ENCODE assay signal across 10 mouse cellular contexts in genomic region chr11:85926287-85926764, GRCm38 (mm10). TPM values are rescaled to one million over a fixed set of nuclear protein-coding genes. Genes with fewer than 3 reads are reported as not detected.
A peak's percentile ranks its signal among the peaks of the same experiment; 100 is the strongest.
DNase-seq lines count a peak whose midpoint lies in the region; ATAC-seq and TF ChIP-seq lines count a peak whose summit lies in the region.
"Had no signal": no experiment of that assay in that cellular context is flagged by ENCODE, and none has a peak within 500 bp of the region (broad histone marks: within the 10 kb centered on the region; RNA-seq: fewer than 3 reads in every experiment).

No protein-coding gene starts in this region.

- H3K4me1 ChIP-seq in heart, embryonic 13.5 days, result peaks cover 14% of the 10 kb centered on the region
- no peaks in the 10 kb centered on the region for H3K4me1 ChIP-seq in ES-Bruce4 (ENCODE audit: control insufficient read depth, insufficient read depth, low read length)
- H3K4me1 ChIP-seq in forebrain, postnatal 0 days (ENCODE audit: insufficient read depth), result 0 out of 2 replicates have a peak, but pooled peaks cover 4% of the 10 kb centered on the region
- peaks cover 15% of the 10 kb centered on the region for H3K4me1 ChIP-seq in midbrain, embryonic 12.5 days

- H3K4me3 ChIP-seq in heart, embryonic 13.5 days, result peak overlapping the region; percentile 26
- 0 out of 2 replicates have a peak overlapping the region, but pooled peaks have one; percentile 20 for H3K4me3 ChIP-seq in ES-Bruce4 (ENCODE audit: low read depth, low read length)
- peak overlapping the region; percentile 16; the same call in 1 of the 2 replicates for H3K4me3 ChIP-seq in forebrain, postnatal 0 days (ENCODE audit: low read depth, low read length)
- H3K4me3 ChIP-seq in midbrain, embryonic 12.5 days, result peak overlapping the region; percentile 22

- no peak for ATAC-seq in heart, embryonic 13.5 days (ENCODE audit: extremely low read depth, insufficient number of reproducible peaks, low FRiP score, low TSS enrichment)
- ATAC-seq in forebrain, postnatal 0 days, result no peak
- no peak for ATAC-seq in midbrain, embryonic 12.5 days (ENCODE audit: low FRiP score, low read depth)

- H3K9me3 ChIP-seq in heart, embryonic 13.5 days, result no peaks in the 10 kb centered on the region
- no peaks in the 10 kb centered on the region for H3K9me3 ChIP-seq in ES-Bruce4 (replicated peaks; ENCODE audit: control insufficient read depth, insufficient read depth, low read length, poor library complexity, severe bottlenecking)
- no peaks in the 10 kb centered on the region for H3K9me3 ChIP-seq in forebrain, postnatal 0 days (ENCODE audit: low read length)
- no peaks in the 10 kb centered on the region for H3K9me3 ChIP-seq in midbrain, embryonic 12.5 days

- no peak overlapping the region for H3K27ac ChIP-seq in heart, embryonic 13.5 days (replicated peaks)
- no peak overlapping the region for H3K27ac ChIP-seq in ES-Bruce4 (ENCODE audit: insufficient read depth, low read length)
- H3K27ac ChIP-seq in forebrain, postnatal 0 days (ENCODE audit: low read depth, low read length), result no peak overlapping the region
- H3K27ac ChIP-seq in midbrain, embryonic 12.5 days (replicated peaks), result no peak overlapping the region

- TF ChIP-seq POLR2A in ES-Bruce4 (IDR thresholded peaks at IDR 0.05; ENCODE audit: insufficient read depth, low read length), result no peak

- peak overlapping the region; percentile 55 for H3K4me2 ChIP-seq in heart, embryonic 13.5 days
- H3K4me2 ChIP-seq in forebrain, postnatal 0 days (ENCODE audit: low read depth), result peak overlapping the region; percentile 23; the same call in 1 of the 2 replicates
- H3K4me2 ChIP-seq in midbrain, embryonic 12.5 days (replicated peaks), result peak overlapping the region; percentile 34

- 11% methylated on average over 16 of the region's 16 CpGs for WGBS in heart, embryonic 13.5 days
- 5% methylated on average over 16 of the region's 16 CpGs for WGBS in forebrain, postnatal 0 days
- 4% methylated on average over 16 of the region's 16 CpGs for WGBS in midbrain, embryonic 12.5 days

- no peak for TF ChIP-seq EP300 in ES-Bruce4 (IDR thresholded peaks at IDR 0.05; ENCODE audit: insufficient read depth, low read depth, low read length)

- intact Hi-C loops in left cerebral cortex, postnatal 10 days (cut with DNase I), result loop anchor here (5.0 kb wide), 1 partner anchor 39 kb away; the partner anchor contains the start of gene Tbx4

- H3K9ac ChIP-seq in heart, embryonic 13.5 days, result no peak overlapping the region
- no peak overlapping the region for H3K9ac ChIP-seq in ES-Bruce4 (ENCODE audit: low read depth, poor library complexity, severe bottlenecking)
- H3K9ac ChIP-seq in forebrain, postnatal 0 days, result no peak overlapping the region
- no peak overlapping the region for H3K9ac ChIP-seq in midbrain, embryonic 12.5 days (replicated peaks)

- peaks cover 82% of the 10 kb centered on the region for H3K27me3 ChIP-seq in heart, embryonic 13.5 days (replicated peaks)
- H3K27me3 ChIP-seq in ES-Bruce4 (ENCODE audit: control insufficient read depth, insufficient read depth, low read length, poor library complexity, severe bottlenecking), result no peaks in the 10 kb centered on the region
- peaks cover 30% of the 10 kb centered on the region for H3K27me3 ChIP-seq in forebrain, postnatal 0 days (ENCODE audit: insufficient read depth, low read length)
- H3K27me3 ChIP-seq in midbrain, embryonic 12.5 days, result peaks cover 68% of the 10 kb centered on the region

- no peak for DNase-seq in heart, adult 9 months (ENCODE audit: low spot score in 2 of 2)
- peak; percentile 20 for DNase-seq in forebrain, postnatal 0 days
- DNase-seq in left cerebral cortex, postnatal 10 days (ENCODE audit: extremely low spot score in 1 of 2, low spot score in 2 of 2), result no peak
- DNase-seq in cerebellum, adult 9-11 months, result no peak
- no peak for DNase-seq in urinary bladder, adult 2 months (ENCODE audit: low spot score)

- TF ChIP-seq CTCF in ES-Bruce4 (IDR thresholded peaks at IDR 0.05; ENCODE audit: low read depth, low read length), result no peak
- TF ChIP-seq CTCF in forebrain, postnatal 0 days (IDR thresholded peaks at IDR 0.05; ENCODE audit: low read depth), result no peak

- H3K36me3 ChIP-seq in heart, embryonic 13.5 days, result no peaks in the 10 kb centered on the region
- no peaks in the 10 kb centered on the region for H3K36me3 ChIP-seq in ES-Bruce4 (ENCODE audit: control insufficient read depth, insufficient read depth, low read length, poor library complexity, severe bottlenecking)
- no peaks in the 10 kb centered on the region for H3K36me3 ChIP-seq in forebrain, postnatal 0 days (ENCODE audit: insufficient read depth)
- H3K36me3 ChIP-seq in midbrain, embryonic 12.5 days, result no peaks in the 10 kb centered on the region

RNA-seq across cellular contexts. Expression of gene Tbx4, which starts 40.1 kb away (rescaled TPM):
- polyA plus RNA-seq in heart, embryonic 13.5 days (2015; fragmentation: Nextera tagmentation; extraction: Ambion mirVana), result 2.5 and 3.2 TPM in 2 replicates
- polyA plus RNA-seq in ES-Bruce4 (2011; ENCODE audit: insufficient read depth, insufficient read length, low read depth, missing spikeins), result 0.62 and 0.69 TPM in 2 replicates
- total RNA-seq in forebrain, postnatal 0 days (2014; rRNA removed), result 0.15 and 0.33 TPM in 2 replicates
- 0.19 TPM in 2 replicates for polyA plus RNA-seq in forebrain, postnatal 0 days (2015; fragmentation: Nextera tagmentation; extraction: Ambion mirVana)
- 0.12 and 0.19 TPM in 2 replicates for polyA plus RNA-seq in midbrain, embryonic 12.5 days (2016; fragmentation: Nextera tagmentation; extraction: Ambion mirVana)
- total RNA-seq in left cerebral cortex, postnatal 10 days (2021), result under 1 TPM; 0.49 to 0.58 TPM
- 17.1 and 23.1 TPM in 2 replicates for polyA plus RNA-seq in urinary bladder, adult 2 months (2012; rRNA removed)
- total RNA-seq: megakaryocyte-erythroid progenitor cell, adult 5-6 weeks had no signal
- polyA plus RNA-seq: thymus, postnatal 0 days had no signal
